Mouse (Mus musculus) lung, embryonic 16.5 days (tissue): Measurements from ENCODE around the gene Lsm12. TPM values are rescaled to one million over a fixed set of nuclear protein-coding genes. Genes with fewer than 3 reads are reported as not detected.
A peak's percentile ranks its signal among the peaks of the same experiment; 100 is the strongest.

Experiments used
- ATAC-seq: fragments of 200-750 bp; cut with Nextera tagmentation; 2 replicates; pipeline ENCODE4 v1.8.0; 2017; ENCODE audit warnings: low read depth, mild to moderate bottlenecking, moderate library complexity
- H3K27ac ChIP-seq: fragments of 300-500 bp; sonication (generic); 2 replicates; pipeline ENCODE4 v1.5.1; 2014; ENCODE audit warnings: mild to moderate bottlenecking, control low read depth, low read length
- H3K27me3 ChIP-seq: fragments of 300-500 bp; sonication (generic); 2 replicates; pipeline ENCODE4 v1.6.1; 2014; ENCODE audit warnings: low read depth, low read length, mixed read lengths; ENCODE audit not compliant: control insufficient read depth, insufficient read depth
- H3K36me3 ChIP-seq: fragments of 300-500 bp; sonication (generic); 2 replicates; pipeline ENCODE4 v1.6.1; 2014; ENCODE audit warnings: low read length; ENCODE audit not compliant: control insufficient read depth, insufficient read depth
- H3K4me1 ChIP-seq: fragments of 300-500 bp; sonication (generic); replicated peaks from 2 replicates; pipeline ENCODE4 v1.6.1; 2014; ENCODE audit warnings: low read length, mixed read lengths; ENCODE audit not compliant: control insufficient read depth, insufficient read depth
- H3K4me2 ChIP-seq: fragments of 300-500 bp; sonication (generic); 2 replicates; pipeline ENCODE4 v1.6.1; 2014; ENCODE audit warnings: low read depth, low read length, control low read depth
- H3K4me3 ChIP-seq: fragments of 300-500 bp; sonication (generic); 2 replicates; pipeline ENCODE4 v1.5.1; 2014; ENCODE audit warnings: mild to moderate bottlenecking, low read length, control low read depth
- H3K9ac ChIP-seq: fragments of 300-500 bp; sonication (generic); 2 replicates; pipeline ENCODE4 v1.6.1; 2014; ENCODE audit warnings: low read length, control low read depth
- H3K9me3 ChIP-seq: fragments of 300-500 bp; sonication (generic); 2 replicates; pipeline ENCODE4 v1.6.1; 2016; ENCODE audit warnings: low read length; ENCODE audit not compliant: control insufficient read depth
- WGBS: fragments of 180-500 bp; shearing (Covaris S2); extraction: QIAGEN DNeasy Blood & Tissue Kit; methylation state at CpG from one replicate; pipeline ENCODE4 v1.1.7; 2014; 5-methylcytosine and 5-hydroxymethylcytosine counted together
- polyA plus RNA-seq: library from polyadenylated mRNA; unstranded; fragments of >200 nt; fragmentation: Nextera tagmentation; extraction: Ambion mirVana; gene quantifications from 2 replicates; pipeline ENCODE4 v1.2.1, GENCODE M21; 2015

Gene Lsm12
- polyA plus RNA-seq, 1 experiment from 2014 or later, result 130 TPM

GRCm38 (mm10) chr11:102193657-102194440 lies 8.8 kb upstream of the Lsm12 start:
- WGBS, result 82% methylated on average over 9 of the region's 9 CpGs
- no peaks in the 10 kb centered on the region for H3K9me3 ChIP-seq
- peaks cover 35% of the 10 kb centered on the region for H3K36me3 ChIP-seq

GRCm38 (mm10) chr11:102190848-102191247 lies 5.8 kb upstream of the Lsm12 start:
- no peaks in the 10 kb centered on the region for H3K9me3 ChIP-seq
- H3K27ac ChIP-seq, result 0 out of 2 replicates have a peak overlapping the region, but pooled peaks have one; percentile 9
- 45% methylated on average over 4 of the region's 4 CpGs for WGBS
- H3K36me3 ChIP-seq, result peaks cover 17% of the 10 kb centered on the region
- no peak for ATAC-seq
- H3K4me1 ChIP-seq, result peaks cover 13% of the 10 kb centered on the region
- H3K4me3 ChIP-seq, result no peak overlapping the region
- peak overlapping the region; percentile 91 for H3K4me2 ChIP-seq
- peak overlapping the region; percentile 37; the same call in 1 of the 2 replicates for H3K9ac ChIP-seq
- no peaks in the 10 kb centered on the region for H3K27me3 ChIP-seq

More at GRCm38 (mm10) chr11:102193657-102194440, 8.8 kb upstream of the Lsm12 start:
- Histone ChIP-seq H3K9ac (no peak overlapping the region), H3K4me2 (no peak overlapping the region), H3K4me1 (peaks cover 11% of the 10 kb centered on the region), H3K27me3 (no peaks in the 10 kb centered on the region), H3K4me3 (no peak overlapping the region), H3K27ac (no peak overlapping the region)
- ATAC-seq, result no peak

- peak within 1 kb of the TSS; percentile 91 for H3K4me2 ChIP-seq
- ATAC-seq, result peak; percentile 83
- H3K9me3 ChIP-seq, result no peaks in the 10 kb centered on the region
- peak within 1 kb of the TSS; percentile 70 for H3K27ac ChIP-seq
- under 1% methylated on average over 48 of the region's 50 CpGs for WGBS
- H3K27me3 ChIP-seq, result no peaks in the 10 kb centered on the region
- peaks cover 15% of the 10 kb centered on the region for H3K36me3 ChIP-seq
- peaks cover 17% of the 10 kb centered on the region for H3K4me1 ChIP-seq
- peak within 1 kb of the TSS; percentile 75 for H3K9ac ChIP-seq
- peak within 1 kb of the TSS; percentile 72 for H3K4me3 ChIP-seq
These were observed 4.7 kb upstream of the Lsm12 start, which contains the start of gene G6pc3 for GRCm38 (mm10) chr11:102189461-102190436. Gene G6pc3, plus strand, starts transcription at chr11:102189620.

- Histone ChIP-seq H3K36me3 (peaks cover 9% of the 10 kb centered on the region), H3K27ac (no peak overlapping the region), H3K4me3 (peak overlapping the region; percentile 72), H3K4me2 (peak overlapping the region; percentile 91), H3K9me3 (no peaks in the 10 kb centered on the region), H3K27me3 (no peaks in the 10 kb centered on the region), H3K4me1 (peaks cover 21% of the 10 kb centered on the region), H3K9ac (peak overlapping the region; percentile 75)
- WGBS, result 58% methylated on average over 6 of the region's 6 CpGs
- no peak for ATAC-seq
These were observed 3.9 kb upstream of the Lsm12 start for GRCm38 (mm10) chr11:102188980-102189379.

- WGBS, result 63% methylated on average over 1 of the region's 1 CpGs
- no peak overlapping the region for H3K27ac ChIP-seq
- H3K4me2 ChIP-seq, result no peak overlapping the region
- H3K4me1 ChIP-seq, result peaks cover 30% of the 10 kb centered on the region
- H3K9ac ChIP-seq, result no peak overlapping the region
- no peaks in the 10 kb centered on the region for H3K9me3 ChIP-seq
- no peaks in the 10 kb centered on the region for H3K27me3 ChIP-seq
- no peak overlapping the region for H3K4me3 ChIP-seq
- no peak for ATAC-seq
- peaks cover 3% of the 10 kb centered on the region for H3K36me3 ChIP-seq
These were observed 1.1 kb upstream of the Lsm12 start for GRCm38 (mm10) chr11:102186235-102186634.

GRCm38 (mm10) chr11:102185677-102186076 lies 581 bp upstream of the Lsm12 start:
- WGBS, result 39% methylated on average over 3 of the region's 3 CpGs
- Histone ChIP-seq H3K9me3 (no peaks in the 10 kb centered on the region), H3K9ac (no peak overlapping the region), H3K4me3 (peak overlapping the region; percentile 94), H3K27me3 (no peaks in the 10 kb centered on the region), H3K36me3 (peaks cover 9% of the 10 kb centered on the region), H3K4me1 (peaks cover 25% of the 10 kb centered on the region), H3K4me2 (peak overlapping the region; percentile 66), H3K27ac (no peak overlapping the region; the same call in 1 of the 2 replicates)
- ATAC-seq, result no peak

GRCm38 (mm10) chr11:102184253-102184645 lies 847 bp downstream of the Lsm12 start:
- H3K36me3 ChIP-seq, result peaks cover 10% of the 10 kb centered on the region
- H3K9me3 ChIP-seq, result no peaks in the 10 kb centered on the region
- ATAC-seq, result no peak
- H3K27ac ChIP-seq, result peak overlapping the region; percentile 92
- H3K4me2 ChIP-seq, result peak overlapping the region; percentile 66
- peaks cover 20% of the 10 kb centered on the region for H3K4me1 ChIP-seq
- peak overlapping the region; percentile 94 for H3K4me3 ChIP-seq
- H3K27me3 ChIP-seq, result no peaks in the 10 kb centered on the region
- H3K9ac ChIP-seq, result peak overlapping the region; percentile 97
- WGBS, result 2% methylated on average over 7 of the region's 7 CpGs

- peaks cover 15% of the 10 kb centered on the region for H3K36me3 ChIP-seq
- H3K27me3 ChIP-seq, result no peaks in the 10 kb centered on the region
- no peak overlapping the region for H3K27ac ChIP-seq
- peaks cover 12% of the 10 kb centered on the region for H3K4me1 ChIP-seq
- no peak overlapping the region for H3K9ac ChIP-seq
- no peak overlapping the region for H3K4me2 ChIP-seq
- ATAC-seq, result no peak
- H3K9me3 ChIP-seq, result no peaks in the 10 kb centered on the region
- no peak overlapping the region for H3K4me3 ChIP-seq
These were observed 5.3 kb downstream of the Lsm12 start for GRCm38 (mm10) chr11:102179836-102180235.

GRCm38 (mm10) chr11:102168689-102169088 lies 16.4 kb downstream of the Lsm12 start:
- 82% methylated on average over 5 of the region's 5 CpGs for WGBS
- no peak for ATAC-seq
- Histone ChIP-seq H3K4me2 (no peak overlapping the region), H3K27me3 (no peaks in the 10 kb centered on the region), H3K4me3 (no peak overlapping the region), H3K27ac (no peak overlapping the region), H3K9ac (no peak overlapping the region), H3K36me3 (peaks cover 30% of the 10 kb centered on the region), H3K9me3 (no peaks in the 10 kb centered on the region), H3K4me1 (no peaks in the 10 kb centered on the region)
